Mouse (Mus musculus): ENCODE measurements around the gene Gm3488. TPM values are rescaled to one million over a fixed set of nuclear protein-coding genes. Genes with fewer than 3 reads are reported as not detected.
"Not testable (repeated sequence)": the region's sequence is repeated elsewhere in the genome, so short reads cannot be mapped to it uniquely, and the experiment has no call there.

The Gm3488 gene
- 0.21 and 0.57 TPM in 2 replicates for polyA plus RNA-seq (2015; fragmentation: Nextera tagmentation; extraction: Ambion mirVana)

- H3K4me3 ChIP-seq (replicated peaks); H3K9ac ChIP-seq; ATAC-seq (ENCODE audit: insufficient number of reproducible peaks, low FRiP score, low TSS enrichment, low read depth); H3K9me3 ChIP-seq (replicated peaks); H3K27ac ChIP-seq (replicated peaks); H3K4me1 ChIP-seq; H3K4me2 ChIP-seq (replicated peaks); H3K36me3 ChIP-seq; H3K27me3 ChIP-seq: not testable (repeated sequence)
- no CpG with 5 or more reads among the region's 35 CpGs for WGBS
Observed at GRCm38 (mm10) chr14:5501374-5501773, at the start of gene Gm3488. Gene Gm3488, plus strand, starts transcription at chr14:5501674.

GRCm38 (mm10) chr14:5455367-5455766, 46.1 kb upstream of the Gm3488 start, which contains the start of gene Gm3194:
Gene Gm3194, minus strand, starts transcription at chr14:5455467.
- not testable (repeated sequence) for H3K9ac ChIP-seq; H3K9me3 ChIP-seq (replicated peaks); H3K4me2 ChIP-seq (replicated peaks); H3K27ac ChIP-seq (replicated peaks); ATAC-seq (ENCODE audit: insufficient number of reproducible peaks, low FRiP score, low TSS enrichment, low read depth); H3K36me3 ChIP-seq; H3K4me1 ChIP-seq; H3K4me3 ChIP-seq (replicated peaks); H3K27me3 ChIP-seq
- no CpG with 5 or more reads among the region's 3 CpGs for WGBS

- not testable (repeated sequence) for H3K4me3 ChIP-seq (replicated peaks); H3K9me3 ChIP-seq (replicated peaks); H3K4me2 ChIP-seq (replicated peaks); ATAC-seq (ENCODE audit: insufficient number of reproducible peaks, low FRiP score, low TSS enrichment, low read depth); H3K9ac ChIP-seq; H3K27ac ChIP-seq (replicated peaks); H3K36me3 ChIP-seq; H3K27me3 ChIP-seq; H3K4me1 ChIP-seq
- WGBS: no CpG with 5 or more reads among the region's 19 CpGs
Observed at GRCm38 (mm10) chr14:5460469-5460868, 41.0 kb upstream of the Gm3488 start.

GRCm38 (mm10) chr14:5477730-5478129, 23.7 kb upstream of the Gm3488 start, which contains the start of gene Gm8246:
Gene Gm8246, minus strand, starts transcription at chr14:5477830.
- not testable (repeated sequence) for H3K27ac ChIP-seq (replicated peaks); H3K4me1 ChIP-seq; H3K27me3 ChIP-seq; H3K4me3 ChIP-seq (replicated peaks); H3K9ac ChIP-seq; H3K4me2 ChIP-seq (replicated peaks); H3K9me3 ChIP-seq (replicated peaks); ATAC-seq (ENCODE audit: insufficient number of reproducible peaks, low FRiP score, low TSS enrichment, low read depth); H3K36me3 ChIP-seq
- no CpG with 5 or more reads among the region's 3 CpGs for WGBS

- H3K27ac ChIP-seq (replicated peaks); H3K27me3 ChIP-seq; H3K4me1 ChIP-seq; H3K4me3 ChIP-seq (replicated peaks); H3K36me3 ChIP-seq; H3K4me2 ChIP-seq (replicated peaks); H3K9me3 ChIP-seq (replicated peaks); ATAC-seq (ENCODE audit: insufficient number of reproducible peaks, low FRiP score, low TSS enrichment, low read depth); H3K9ac ChIP-seq: not testable (repeated sequence)
- 88% methylated on average over 4 of the region's 5 CpGs for WGBS
Observed at GRCm38 (mm10) chr14:5483907-5484306, 17.6 kb upstream of the Gm3488 start, which contains the start of gene Gm3187. Gene Gm3187, plus strand, starts transcription at chr14:5484207.

GRCm38 (mm10) chr14:5538196-5538595, 36.7 kb downstream of the Gm3488 start, which contains the start of gene Gm3532:
Gene Gm3532, plus strand, starts transcription at chr14:5538496.
- H3K4me3 ChIP-seq (replicated peaks); H3K4me2 ChIP-seq (replicated peaks); ATAC-seq (ENCODE audit: insufficient number of reproducible peaks, low FRiP score, low TSS enrichment, low read depth); H3K27ac ChIP-seq (replicated peaks); H3K9ac ChIP-seq; H3K4me1 ChIP-seq; H3K27me3 ChIP-seq; H3K36me3 ChIP-seq; H3K9me3 ChIP-seq (replicated peaks): not testable (repeated sequence)
- WGBS: no CpG with 5 or more reads among the region's 2 CpGs

Other genes starting within 250 kb of the Gm3488 start
- gene Gm3526, start 241.1 kb upstream of the Gm3488 start, polyA plus RNA-seq (2015; fragmentation: Nextera tagmentation; extraction: Ambion mirVana): not detected in 2 replicates
- not detected in 2 replicates for gene Gm3542, start 166.7 kb upstream of the Gm3488 start, polyA plus RNA-seq (2015; fragmentation: Nextera tagmentation; extraction: Ambion mirVana)
- gene Gm3500, start 112.6 kb upstream of the Gm3488 start, polyA plus RNA-seq (2015; fragmentation: Nextera tagmentation; extraction: Ambion mirVana): 0.12 and 0.17 TPM in 2 replicates
- 0.28 and 0.47 TPM in 2 replicates for gene Gm3194, start 46.2 kb upstream of the Gm3488 start, polyA plus RNA-seq (2015; fragmentation: Nextera tagmentation; extraction: Ambion mirVana)
- gene Gm8246, start 23.8 kb upstream of the Gm3488 start, polyA plus RNA-seq (2015; fragmentation: Nextera tagmentation; extraction: Ambion mirVana): not detected in 2 replicates
- gene Gm3187, start 17.5 kb upstream of the Gm3488 start, polyA plus RNA-seq (2015; fragmentation: Nextera tagmentation; extraction: Ambion mirVana): not detected in 2 replicates
- gene Gm3532, start 36.8 kb downstream of the Gm3488 start, polyA plus RNA-seq (2015; fragmentation: Nextera tagmentation; extraction: Ambion mirVana): 0.12 and 0.18 TPM in 2 replicates
- not detected in 2 replicates for gene Gm8265, start 131.4 kb downstream of the Gm3488 start, polyA plus RNA-seq (2015; fragmentation: Nextera tagmentation; extraction: Ambion mirVana)
- not detected in 2 replicates for gene Gm9603, start 185.8 kb downstream of the Gm3488 start, polyA plus RNA-seq (2015; fragmentation: Nextera tagmentation; extraction: Ambion mirVana)
- not detected in 2 replicates for gene Gm3373, start 239.9 kb downstream of the Gm3488 start, polyA plus RNA-seq (2015; fragmentation: Nextera tagmentation; extraction: Ambion mirVana)

Data from embryonic facial prominence, embryonic 15.5 days (tissue).